Mouse (Mus musculus) right cerebral cortex, postnatal 4 days (tissue): Measurements from ENCODE around the gene Ppp4r2.
A peak's percentile ranks its signal among the peaks of the same experiment; 100 is the strongest.

Experiments used
- DNase-seq: peaks from one replicate; pipeline ENCODE4 v3.0.0-alpha.2; 2022

Gene Ppp4r2

GRCm38 (mm10) chr6:100887012-100887411 is 53.6 kb downstream of the Ppp4r2 start:
- no peak for DNase-seq

DNA sequence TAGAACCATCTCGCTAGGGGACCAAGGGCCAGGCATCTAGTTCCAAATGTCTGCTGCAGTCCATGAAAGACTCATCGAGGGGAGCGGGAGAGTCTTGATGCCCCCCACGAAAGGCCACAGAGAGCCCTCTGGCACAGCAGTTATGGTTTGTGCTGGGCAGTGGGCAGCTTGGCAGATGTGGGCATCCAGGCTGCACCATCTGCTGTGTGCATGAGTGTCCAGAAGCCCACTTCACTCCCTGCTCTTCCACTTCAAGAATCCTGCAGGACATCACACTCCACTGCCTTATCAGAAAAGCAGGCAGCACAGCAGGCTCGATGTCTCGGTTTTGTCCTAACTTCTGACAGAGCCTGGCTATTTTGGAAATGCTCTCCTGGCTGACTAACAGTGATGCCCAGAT is 55.9 kb downstream of the Ppp4r2 start:
- DNase-seq = no peak

DNA sequence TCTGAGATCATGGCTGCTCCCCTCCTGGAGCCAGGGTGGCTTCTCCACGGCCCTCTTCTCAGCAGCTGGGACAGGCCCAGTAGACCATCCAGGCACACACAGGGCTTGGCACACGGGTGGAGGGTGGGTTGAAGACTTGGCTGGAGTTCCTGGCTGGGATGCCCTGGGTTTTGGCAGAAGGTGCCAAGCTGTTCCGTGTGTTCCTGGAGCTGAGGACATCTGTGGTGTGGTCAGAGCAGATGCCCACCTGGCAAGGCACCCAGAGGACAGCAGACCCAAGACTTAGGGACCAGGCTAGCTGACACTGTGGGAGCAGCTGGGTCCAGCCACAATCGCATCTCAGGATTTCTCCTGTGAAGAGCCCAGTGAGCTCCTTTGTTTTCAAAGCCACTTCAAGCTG is 59.1 kb downstream of the Ppp4r2 start:
- DNase-seq = peak; percentile 38

DNA sequence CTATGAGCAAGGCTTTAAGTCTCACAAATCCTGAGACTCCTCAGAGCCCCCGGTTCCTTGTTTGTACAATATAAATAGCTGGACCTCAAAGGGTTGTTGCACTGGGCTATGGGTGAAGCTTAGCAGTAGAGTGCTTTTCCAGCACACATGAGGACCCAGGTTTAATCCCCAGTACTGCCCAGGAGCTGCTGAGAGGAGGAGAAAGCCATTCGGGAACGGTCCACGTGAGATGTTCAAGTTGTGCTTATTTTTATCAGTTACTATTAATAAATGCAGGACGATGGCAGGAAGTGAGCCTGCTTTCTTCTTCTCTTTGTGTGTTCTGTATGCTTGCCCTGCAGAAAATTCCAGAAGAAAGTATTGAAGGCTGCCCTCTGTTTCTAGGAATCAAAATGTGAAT is 59.7 kb downstream of the Ppp4r2 start:
- DNase-seq = no peak

GRCm38 (mm10) chr6:100895183-100895582 is 61.8 kb downstream of the Ppp4r2 start:
- no peak for DNase-seq

- no peak for DNase-seq
Observed at GRCm38 (mm10) chr6:100896883-100897282, 63.5 kb downstream of the Ppp4r2 start.

GRCm38 (mm10) chr6:100904463-100904862 is 71.0 kb downstream of the Ppp4r2 start:
- no peak for DNase-seq

DNA sequence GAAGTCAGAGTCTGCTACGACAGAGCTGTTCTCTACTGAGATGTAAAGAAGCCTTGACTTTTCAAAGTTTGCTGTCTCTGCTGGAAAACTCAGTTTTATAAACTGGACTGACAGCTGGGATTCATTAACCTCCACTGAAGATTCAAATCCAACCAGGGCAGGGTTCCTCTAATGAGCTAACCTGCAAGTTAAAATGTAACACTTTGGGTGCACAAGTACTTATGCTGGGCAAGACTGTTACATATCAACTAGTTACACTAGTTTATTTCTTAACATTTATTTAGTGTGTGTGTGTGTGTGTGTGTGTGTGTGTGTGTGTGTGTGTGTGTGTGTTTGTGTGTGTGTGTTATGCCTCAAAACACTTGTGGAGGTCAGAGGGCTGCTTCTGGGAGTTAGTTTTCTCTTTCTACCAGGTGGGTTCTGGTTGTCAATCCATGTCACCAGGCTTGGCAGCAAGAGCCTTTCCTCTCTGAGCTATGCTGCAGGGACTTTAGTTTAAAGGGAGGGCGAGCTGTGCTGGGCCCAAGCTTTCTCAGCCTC is 76.8 kb downstream of the Ppp4r2 start:
- DNase-seq = no peak
